Mouse (Mus musculus) CD8-positive naive resting alpha-beta T cell, adult 2 months (primary cell): Measurements from ENCODE around the gene Abr.

ENCODE experiments used
- DNase-seq, 2 experiments: peaks; one replicate each; pipeline ENCODE4 v3.0.0; 2022; ENCODE audit warnings: low read depth in 2 of 2, low spot score in 2 of 2

Gene Abr

GRCm38 (mm10) chr11:76467073-76467472 is 155.0 kb downstream of the Abr start:
- DNase-seq = no peak

DNA sequence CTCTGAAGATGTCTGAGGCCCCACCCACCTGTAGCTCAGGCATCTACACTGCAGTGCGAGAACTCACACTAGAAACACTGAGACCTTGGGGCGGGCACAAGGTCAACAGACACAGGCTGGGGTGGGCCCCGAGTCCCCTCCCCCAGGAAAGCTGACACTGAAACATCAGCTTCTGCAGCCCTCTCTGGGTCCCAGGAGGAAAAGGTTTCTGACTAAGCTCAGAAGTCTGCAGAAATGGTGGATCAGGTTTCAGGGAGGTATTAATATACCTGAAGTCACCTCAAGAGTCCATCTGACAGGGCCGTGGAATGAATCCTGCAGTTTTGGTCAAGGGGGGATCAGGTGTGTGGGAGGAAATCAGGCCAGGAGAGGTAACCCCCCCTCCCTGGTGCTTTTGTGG is 156.2 kb downstream of the Abr start:
- DNase-seq = no peak

DNA sequence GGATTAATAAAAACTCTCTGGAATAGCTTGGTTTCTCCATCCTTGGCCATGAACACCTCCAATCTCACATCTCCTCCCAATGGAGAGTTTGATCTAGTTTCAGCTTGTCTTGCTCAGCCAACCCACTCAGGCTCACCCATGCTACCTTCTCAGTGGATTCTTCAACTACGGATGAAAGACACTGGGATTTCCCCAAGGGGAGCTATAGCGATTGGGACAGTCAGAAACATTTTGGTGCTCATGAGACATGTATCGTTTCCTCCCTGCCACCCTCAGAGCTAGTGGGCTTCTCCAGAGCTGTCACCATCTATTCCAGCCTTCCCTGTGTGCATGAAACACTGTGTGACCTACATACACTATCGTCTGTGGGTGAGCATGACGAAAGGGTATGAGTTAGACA is 160.4 kb downstream of the Abr start:
- no peak for DNase-seq

GRCm38 (mm10) chr11:76461201-76461600 is 160.9 kb downstream of the Abr start:
- DNase-seq = no peak

- no peak for DNase-seq
These were observed 162.6 kb downstream of the Abr start for GRCm38 (mm10) chr11:76459489-76459888.

DNA sequence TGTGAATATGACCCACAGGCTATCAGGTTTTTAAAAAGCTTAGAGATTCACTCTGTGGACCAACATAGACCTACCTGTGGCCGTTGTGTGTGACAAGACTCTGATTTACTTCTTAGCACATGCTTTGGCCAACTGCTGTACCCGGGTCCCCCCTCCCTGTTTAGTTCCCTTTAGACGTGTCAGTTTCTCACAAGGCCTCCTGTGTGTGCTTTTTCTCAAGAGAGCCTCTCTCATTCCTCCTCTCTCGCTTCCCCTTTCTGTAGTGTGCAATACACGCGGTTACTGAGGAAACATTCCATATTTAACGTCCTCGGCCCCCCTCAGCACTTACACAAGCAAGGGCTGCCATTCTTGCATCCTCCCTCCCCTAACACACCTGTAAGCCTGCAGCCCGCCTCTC is 163.4 kb downstream of the Abr start:
- no peak for DNase-seq

- DNase-seq = peak in 1 of 2 experiments; percentile 21
These were observed 165.2 kb downstream of the Abr start for GRCm38 (mm10) chr11:76456897-76457296.

GRCm38 (mm10) chr11:76456233-76456632 is 165.9 kb downstream of the Abr start:
- DNase-seq = peak; percentile 89 to 91

- DNase-seq = peak; percentile 20 to 65
These were observed 167.6 kb downstream of the Abr start for GRCm38 (mm10) chr11:76454492-76454891.

DNA sequence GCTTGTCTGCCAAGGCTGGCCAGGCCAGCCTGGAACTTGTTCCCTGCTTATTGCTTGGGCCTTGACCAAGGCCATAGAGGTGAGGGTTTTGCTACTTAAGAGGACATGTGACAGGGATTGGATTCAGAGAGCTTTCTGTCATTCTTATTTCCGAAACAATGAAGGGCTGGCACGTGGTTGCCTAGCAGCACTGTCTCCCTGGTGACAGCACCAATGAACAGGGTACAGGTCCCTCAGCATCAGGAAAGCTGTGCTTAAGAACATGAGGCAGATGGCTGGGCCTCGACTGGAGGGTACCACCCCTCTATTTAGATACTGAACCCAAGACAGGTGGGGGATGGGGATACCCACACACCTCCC is 171.9 kb downstream of the Abr start:
- DNase-seq = no peak

GRCm38 (mm10) chr11:76449520-76450201 is 172.5 kb downstream of the Abr start:
- DNase-seq = no peak

GRCm38 (mm10) chr11:76446251-76446650 is 175.9 kb downstream of the Abr start:
- no peak for DNase-seq

- no peak for DNase-seq
These were observed 176.7 kb downstream of the Abr start for GRCm38 (mm10) chr11:76445459-76445858.

- no peak for DNase-seq
These were observed 182.4 kb downstream of the Abr start for GRCm38 (mm10) chr11:76439666-76440065.

GRCm38 (mm10) chr11:76436864-76437437 is 185.2 kb downstream of the Abr start:
- no peak for DNase-seq

GRCm38 (mm10) chr11:76436009-76436408 is 186.1 kb downstream of the Abr start:
- DNase-seq = no peak

DNA sequence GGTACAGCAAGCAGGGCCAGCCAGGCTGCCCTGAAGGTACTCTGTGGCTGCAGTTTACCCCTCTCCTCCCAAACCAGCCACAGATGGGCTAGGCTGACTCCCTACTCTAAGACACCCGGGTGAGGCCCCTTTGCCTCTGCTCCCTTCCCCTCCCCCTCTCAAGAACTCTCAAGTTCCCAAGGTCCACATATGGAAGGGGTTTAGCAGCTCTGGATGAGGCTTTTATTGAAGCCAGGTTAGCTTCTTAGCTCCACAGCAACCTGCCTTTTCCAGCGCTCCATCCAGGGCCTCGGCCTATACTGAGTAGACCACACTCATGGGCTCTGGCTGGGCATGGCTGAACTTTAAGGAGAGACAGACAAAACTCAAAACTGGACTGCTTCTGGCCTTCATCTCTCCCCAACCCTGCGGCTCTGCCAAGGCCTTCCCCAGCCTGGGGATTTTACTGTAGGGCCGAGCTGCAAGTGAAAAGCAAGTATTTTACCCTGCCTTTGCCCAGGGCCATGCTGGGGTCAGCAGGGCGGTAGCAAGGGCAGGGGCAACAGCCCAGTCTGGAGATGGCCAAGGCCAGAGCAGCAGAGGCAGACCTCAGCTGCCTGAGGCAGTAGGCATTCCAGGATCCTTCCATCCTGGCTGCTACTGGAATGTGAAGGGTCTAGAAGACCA is 192.0 kb downstream of the Abr start:
- DNase-seq = no peak

DNA sequence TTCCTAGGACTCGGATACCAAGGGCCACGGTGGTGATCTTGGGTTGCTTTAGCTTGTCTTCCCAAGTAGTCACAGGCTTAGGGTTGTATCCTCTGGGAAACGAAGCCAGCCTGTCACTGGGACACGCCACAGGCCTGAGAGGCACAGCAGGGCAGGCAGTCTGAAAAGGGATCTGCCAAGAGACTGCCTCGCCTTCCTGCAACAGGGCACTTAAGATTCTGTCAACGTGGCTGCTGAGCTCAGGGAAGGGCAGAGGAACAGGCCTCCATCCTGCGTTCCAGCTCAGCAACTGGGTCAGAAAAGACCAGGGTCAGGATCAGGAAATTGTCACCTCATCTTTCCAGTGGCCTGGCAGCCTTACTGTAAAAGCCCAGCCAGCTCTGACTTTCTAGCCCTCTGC is 192.6 kb downstream of the Abr start:
- DNase-seq = no peak

DNA sequence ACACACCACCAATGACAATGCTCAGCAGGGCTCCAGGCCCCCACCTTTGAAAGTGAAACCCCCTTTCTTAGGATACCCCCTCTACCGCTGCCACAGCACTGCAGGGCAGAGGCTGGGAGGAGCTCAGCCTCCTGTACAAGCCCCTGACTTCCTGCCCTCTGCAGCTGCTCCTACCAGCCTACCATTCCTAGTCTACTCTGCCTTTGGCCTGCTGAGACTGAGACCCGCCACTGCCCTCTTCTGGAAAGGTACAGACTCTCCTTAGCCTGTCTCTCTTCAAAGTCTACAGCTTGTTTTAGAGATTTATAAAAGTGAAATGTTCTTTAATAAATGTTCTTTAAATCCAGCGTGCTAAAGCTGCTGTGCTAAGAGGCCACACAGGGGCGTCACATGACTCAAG is 193.1 kb downstream of the Abr start:
- peak in 1 of 2 experiments; percentile 12 for DNase-seq

DNA sequence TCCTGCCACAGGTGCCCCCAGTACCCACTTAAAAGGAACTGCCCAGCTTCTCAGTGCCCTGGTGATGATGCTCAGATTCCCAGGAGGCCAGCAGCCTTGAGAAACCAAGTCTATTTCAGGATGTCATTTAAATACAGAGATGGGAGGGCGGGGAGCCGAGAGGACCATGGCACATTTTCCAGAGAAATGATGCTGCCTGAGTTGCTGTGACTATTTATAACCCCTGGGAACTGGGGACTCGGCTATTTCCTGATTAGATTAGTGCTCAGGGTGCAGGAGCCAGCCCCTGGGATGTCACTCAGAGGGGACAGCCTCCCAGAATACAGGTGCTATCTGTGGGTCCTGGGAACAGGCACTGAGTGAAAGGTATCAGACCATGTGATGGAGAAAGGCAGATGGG is 194.3 kb downstream of the Abr start:
- DNase-seq = no peak

DNA sequence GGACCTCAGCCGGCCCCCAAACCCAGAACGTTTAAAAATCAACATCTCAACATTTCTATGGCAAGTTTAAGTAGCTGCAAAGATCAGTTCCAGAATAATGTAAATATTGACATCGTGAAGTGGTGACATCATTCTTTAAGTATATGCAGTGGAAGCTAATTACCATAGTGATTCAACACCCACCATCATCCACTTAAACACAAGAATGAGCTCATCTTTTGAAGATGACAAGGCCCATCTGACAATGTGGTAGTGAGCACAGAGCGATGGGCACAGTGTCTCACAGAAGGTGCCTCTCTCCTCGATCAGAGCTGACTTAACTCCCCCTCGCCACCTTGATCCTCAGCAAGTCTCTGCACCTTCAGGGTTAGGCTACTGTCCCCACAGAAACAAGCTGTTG is 196.4 kb downstream of the Abr start:
- DNase-seq = no peak

DNA sequence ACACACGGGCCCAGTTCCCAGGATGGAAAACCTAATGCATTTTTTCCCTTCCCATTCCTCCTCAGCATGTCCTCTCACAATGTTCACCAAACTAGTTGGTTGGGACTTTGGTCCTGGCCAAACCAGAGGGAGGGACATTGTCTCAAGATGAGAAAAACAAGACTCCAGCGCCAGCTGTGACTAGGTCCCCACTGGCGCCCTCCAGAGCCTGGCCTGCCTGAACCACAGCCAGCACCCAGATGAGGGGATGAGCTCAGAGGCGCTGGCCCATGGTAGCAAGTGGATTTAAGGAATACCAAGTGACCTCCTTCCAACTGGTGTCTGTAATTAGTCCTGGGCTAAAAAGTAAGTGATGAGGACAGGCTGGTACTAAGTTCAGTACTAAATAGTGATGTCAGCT is 201.2 kb downstream of the Abr start:
- no peak for DNase-seq

GRCm38 (mm10) chr11:76419179-76419578 is 202.9 kb downstream of the Abr start:
- DNase-seq = no peak
